Mouse (Mus musculus) right cerebral cortex, postnatal 4 days (tissue): ENCODE data around the gene Slc7a7.
A peak's percentile ranks its signal among the peaks of the same experiment; 100 is the strongest.

ENCODE experiments used
- DNase-seq: peaks from one replicate; pipeline ENCODE4 v3.0.0-alpha.2; 2022

Gene Slc7a7

DNA sequence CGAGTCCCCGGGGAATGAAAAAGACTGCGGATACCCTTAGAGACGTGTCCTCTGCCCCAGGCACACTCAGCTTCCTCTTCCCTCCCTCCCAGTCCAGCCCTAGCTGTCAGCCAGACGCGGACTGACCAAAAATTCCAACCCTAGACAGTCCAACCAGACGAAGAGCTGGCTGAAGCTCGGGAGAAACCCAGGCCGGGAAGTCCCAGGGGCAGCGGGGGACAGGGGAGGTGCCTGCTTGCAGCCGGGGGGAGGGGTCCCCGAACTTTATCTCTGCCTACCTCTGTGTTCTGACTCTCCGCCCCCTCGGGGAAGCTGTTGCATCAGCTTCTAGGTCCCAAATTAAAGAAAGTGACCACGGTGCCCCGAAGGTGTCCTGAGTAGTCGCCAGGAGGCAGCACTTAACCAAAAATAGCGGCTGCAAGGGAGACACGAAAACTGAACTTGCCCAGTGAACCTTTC is at the start of gene Slc7a7:
Slc7a7 (minus strand) TSS at position 158 of the 459 bp plus-strand sequence.
- no peak for DNase-seq

GRCm38 (mm10) chr14:54464293-54465005 is 46.9 kb upstream of the Slc7a7 start:
- DNase-seq = peak; percentile 34

DNA sequence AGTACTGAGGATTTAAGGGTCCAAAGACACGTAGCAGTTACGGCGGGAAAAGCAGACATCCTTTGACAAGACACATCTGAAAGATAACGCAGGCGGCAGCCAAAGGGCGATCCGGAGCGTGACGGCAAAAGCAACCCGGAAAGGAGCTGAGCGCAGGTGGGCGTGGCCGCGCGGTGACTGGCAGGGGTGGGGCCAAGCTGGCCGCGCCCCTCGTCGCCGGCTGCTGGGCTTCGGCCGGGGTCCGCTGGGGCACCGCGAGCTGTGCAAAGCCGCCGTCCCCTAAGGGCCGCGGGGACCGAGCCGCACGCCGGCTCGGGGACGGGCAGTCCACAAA is 46.3 kb upstream of the Slc7a7 start, which contains the start of gene Lrp10:
Lrp10 (plus strand) TSS at position 179 of the 334 bp plus-strand sequence.
- DNase-seq = peak; percentile 80

GRCm38 (mm10) chr14:54463108-54463958 is 45.8 kb upstream of the Slc7a7 start:
- no peak for DNase-seq

DNA sequence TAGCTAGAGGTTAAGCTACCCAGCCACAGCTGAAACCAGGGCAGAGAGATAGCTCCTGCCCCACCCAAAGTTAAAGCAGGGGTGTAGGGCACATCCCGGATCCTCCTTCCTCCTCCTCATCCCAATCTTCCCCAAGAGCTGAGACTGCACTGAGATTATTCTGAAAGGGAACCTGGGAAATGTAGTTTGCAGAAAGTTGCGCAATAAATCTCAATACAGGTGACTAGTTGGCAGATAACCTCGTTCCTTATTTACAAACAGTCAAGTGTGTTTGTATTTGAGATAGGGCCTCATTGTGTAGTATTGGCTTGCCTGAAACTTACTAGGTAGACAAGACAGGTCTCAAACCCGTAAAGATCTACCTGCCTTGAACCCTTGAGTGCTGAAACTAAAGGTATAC is 44.6 kb upstream of the Slc7a7 start:
- DNase-seq = no peak

DNA sequence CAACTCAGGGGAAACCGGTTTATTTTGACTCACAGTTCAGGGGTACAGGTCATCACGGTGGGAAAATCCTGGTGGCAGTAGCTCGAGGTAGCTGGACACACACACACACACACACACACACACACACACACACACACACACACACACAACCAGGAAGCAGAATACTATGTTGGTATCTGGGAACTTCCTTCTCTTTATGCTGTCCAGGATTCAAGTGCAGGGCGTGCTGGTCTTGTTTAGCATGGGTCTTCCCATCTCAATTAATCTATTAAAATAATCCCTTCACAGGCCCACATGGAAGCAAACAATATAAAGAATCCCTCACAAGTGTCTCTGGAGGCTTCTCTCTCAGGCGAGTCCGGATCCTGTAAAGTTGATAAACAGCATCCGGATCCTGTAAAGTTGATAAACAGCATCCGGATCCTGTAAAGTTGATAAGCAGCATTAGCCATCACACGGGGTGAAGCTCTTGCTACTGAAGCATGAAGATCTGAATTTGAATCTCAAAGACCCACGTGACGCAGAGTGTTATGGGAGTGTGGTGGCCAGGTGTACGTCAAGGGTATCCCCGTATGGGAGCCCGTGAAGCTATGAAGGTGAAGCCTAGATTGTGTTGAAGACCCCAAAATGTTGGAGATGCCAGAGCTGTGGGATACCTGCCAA is 40.5 kb upstream of the Slc7a7 start:
- DNase-seq = no peak

DNA sequence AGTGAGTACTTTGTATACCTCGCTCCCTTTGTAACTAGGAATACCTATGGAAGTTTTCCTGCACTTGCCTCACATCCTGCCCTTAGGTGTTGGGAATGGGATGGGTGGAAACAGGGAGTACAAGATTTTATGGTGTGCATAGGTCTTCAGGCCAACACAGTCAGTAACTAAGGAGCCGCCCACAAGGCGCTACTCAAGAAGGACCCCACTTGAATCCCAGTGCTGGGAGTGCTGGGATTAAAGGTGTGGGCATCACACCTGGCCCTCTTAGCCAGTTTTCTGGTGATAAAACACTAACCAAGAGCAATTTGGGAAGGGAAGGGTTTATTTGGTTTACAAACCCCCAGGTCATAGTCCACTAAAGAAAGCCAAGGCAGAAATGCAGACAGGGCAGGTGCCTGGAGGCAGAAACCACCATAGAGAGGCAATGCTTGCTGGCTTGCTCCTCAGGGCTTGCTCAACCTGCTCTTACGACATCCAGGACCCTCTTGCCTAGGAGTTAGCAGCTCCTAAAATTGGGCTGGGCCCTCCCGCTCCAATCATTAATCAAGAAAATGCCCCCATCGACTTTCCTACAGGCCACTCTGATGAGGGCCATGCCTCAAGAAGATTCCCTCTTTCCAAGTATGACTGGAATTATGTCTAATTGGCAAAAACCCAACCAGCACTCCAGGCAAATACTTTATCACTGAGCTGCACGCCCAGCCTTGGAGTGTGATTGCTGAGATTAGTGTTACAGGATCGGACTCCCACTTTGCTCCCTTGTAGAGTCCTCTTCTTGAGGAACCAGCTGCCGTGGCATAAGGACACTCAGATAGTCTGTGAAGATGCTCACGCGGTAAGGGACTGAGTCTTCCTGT is 37.3 kb upstream of the Slc7a7 start:
- DNase-seq = no peak

DNA sequence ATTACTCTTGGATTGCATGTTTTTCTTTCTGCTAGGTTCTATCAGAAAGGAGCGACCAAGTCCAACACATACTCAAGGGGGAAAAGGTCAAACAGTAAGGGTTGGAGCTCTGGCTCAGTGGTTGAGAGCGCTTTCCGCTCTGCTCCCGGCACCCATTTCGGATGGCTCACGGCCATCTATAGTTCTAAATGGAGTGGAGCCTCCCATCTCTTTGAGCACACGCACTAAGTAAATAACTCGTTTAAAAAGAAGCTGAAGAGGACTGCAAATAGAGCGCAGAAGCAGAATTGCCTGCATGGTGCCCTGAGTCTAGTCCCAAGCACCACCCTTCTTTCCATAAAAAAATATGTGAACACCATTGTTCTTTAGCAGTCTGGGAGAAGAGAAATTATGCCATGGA is 36.0 kb upstream of the Slc7a7 start:
- DNase-seq = no peak

DNA sequence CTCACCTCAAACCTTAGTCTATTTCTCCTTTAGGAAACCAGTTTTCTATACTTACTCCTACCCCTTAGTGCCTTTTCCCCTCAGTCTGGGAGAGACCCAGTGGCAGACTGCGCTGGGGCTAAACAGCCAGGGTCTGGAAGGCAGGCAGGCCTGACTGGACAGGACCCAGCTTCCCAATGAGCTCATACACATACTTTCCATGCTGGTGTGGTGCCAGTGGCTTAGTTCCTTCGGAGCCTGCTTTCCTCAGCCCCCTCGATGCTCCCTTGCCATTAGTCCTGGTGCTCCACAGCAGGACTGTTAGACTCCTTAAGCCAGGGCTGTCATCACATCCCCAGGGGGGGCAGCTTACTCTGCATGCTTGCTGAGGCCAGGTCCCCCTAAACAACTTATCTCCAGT is 27.9 kb upstream of the Slc7a7 start:
- peak; percentile 34 for DNase-seq

- DNase-seq = no peak
Observed at GRCm38 (mm10) chr14:54443712-54444618, 26.4 kb upstream of the Slc7a7 start.

- no peak for DNase-seq
Observed at GRCm38 (mm10) chr14:54443196-54443595, 25.6 kb upstream of the Slc7a7 start.

GRCm38 (mm10) chr14:54442548-54442947 is 25.0 kb upstream of the Slc7a7 start:
- no peak for DNase-seq

- no peak for DNase-seq
Observed at GRCm38 (mm10) chr14:54441365-54441764, 23.8 kb upstream of the Slc7a7 start.

DNA sequence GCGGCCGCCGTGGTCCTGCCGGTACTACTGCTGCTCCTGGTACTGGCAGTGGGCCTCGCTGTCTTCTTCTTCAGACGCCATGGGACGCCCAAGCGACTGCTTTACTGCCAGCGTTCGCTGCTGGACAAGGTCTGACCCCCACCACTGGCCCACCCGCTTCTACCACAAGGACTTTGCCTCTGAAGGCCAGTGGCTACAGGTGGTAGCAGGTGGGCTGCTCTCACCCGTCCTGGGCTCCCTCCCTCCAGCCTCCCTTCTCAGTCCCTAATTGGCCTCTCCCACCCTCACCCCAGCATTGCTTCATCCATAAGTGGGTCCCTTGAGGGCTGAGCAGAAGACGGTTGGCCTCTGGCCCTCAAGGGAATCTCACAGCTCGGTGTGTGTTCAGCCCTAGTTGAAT is 23.0 kb upstream of the Slc7a7 start:
- no peak for DNase-seq

DNA sequence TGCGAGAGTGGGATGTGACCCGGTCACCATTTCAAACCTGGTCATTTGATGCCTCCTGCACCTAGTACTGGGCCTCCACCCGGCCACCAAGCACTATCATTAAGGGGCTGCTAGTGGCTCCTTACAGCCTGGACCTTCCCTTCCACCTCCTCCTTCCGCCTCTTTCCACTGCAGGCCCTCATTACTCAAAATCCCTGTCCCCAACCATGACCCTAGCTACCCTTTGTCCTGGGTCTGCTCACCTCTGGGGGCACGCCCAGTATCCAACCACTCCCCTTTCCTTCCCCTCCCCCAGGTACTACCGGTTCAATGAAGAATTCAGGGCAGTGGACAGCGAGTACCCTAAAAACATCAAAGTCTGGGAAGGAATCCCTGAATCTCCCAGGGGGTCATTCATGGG is 22.0 kb upstream of the Slc7a7 start:
- no peak for DNase-seq

- DNase-seq = no peak
Observed at GRCm38 (mm10) chr14:54439155-54439554, 21.6 kb upstream of the Slc7a7 start.

- no peak for DNase-seq
Observed at GRCm38 (mm10) chr14:54435194-54435918, 17.8 kb upstream of the Slc7a7 start.

DNA sequence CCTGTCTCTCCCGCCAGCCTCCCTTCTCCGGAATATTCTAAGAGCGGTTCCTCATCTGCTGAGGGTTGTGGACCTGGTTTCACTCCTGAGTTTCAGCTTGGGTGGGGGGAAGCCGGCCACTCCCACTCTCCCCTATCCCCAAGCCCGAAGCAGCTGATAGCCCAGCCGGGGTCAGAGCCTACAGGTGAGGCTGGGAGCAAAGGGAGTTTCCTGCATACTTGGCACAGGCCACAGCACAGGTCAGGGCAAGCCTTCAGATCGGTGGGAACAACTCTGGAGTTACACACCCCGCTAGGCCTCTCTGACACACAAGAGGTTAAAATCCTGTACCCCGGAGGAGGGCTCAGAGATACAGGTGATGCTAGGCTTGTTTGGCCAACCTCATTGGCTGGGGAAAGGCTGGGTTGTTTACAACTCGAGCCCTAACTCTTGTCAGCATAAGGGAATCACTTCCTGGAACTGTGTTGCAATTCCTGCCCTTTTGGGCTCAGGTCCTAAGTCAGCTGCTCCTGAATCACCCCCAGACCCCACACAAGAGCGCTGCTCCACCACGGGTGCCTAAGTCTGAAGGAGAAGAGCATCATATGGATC is 16.5 kb upstream of the Slc7a7 start:
- no peak for DNase-seq

DNA sequence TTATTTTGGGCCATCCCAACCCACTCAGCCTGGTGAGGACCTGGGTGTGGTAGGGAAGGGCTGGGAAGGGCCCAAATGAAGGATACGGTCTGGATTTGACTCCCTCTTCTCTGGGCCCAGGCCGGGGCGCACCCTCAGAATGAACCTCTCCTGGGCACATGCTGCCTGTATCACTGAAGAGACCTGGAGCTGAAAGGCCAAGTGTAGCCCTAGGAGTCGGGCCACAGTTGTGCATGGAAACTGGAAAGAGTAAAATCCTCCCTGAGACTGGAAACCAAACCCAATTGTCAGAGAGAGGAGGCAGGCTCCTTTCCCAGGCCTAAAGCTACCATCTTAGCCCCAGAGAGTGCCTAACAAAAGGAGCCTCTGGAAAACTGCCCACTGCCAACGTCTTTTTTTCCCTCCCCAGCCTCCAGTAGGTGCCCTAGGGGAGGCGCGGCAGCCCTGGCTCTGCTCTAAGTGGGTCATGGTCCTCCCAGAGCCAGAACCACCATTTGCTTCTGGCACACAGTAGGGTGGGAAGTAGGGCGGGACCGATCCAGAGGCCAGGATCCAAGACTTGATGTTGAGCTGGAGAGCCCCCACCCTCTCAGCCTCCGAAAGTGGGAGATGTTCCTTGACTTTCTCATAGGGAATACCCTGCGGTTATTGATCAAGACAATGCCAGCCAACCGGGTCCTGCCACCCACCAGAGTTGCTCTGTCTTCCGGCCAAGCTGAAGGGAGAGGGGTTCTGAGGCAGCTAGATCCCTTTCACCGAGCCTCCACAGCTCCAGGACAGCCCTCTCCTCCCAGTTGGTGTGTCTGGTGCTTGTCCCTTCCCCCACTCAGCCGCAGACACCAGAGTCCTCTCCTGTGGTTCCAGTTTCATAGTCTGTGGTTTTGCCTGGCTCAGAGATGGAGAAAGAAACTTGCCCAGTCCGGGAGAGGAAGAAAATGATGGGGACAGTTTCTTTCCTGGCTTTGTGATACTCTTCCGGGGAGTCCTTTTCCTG is 15.6 kb upstream of the Slc7a7 start:
- peak; percentile 43 for DNase-seq
